Mouse (Mus musculus): ENCODE results near the gene Dctn1.

DNA sequence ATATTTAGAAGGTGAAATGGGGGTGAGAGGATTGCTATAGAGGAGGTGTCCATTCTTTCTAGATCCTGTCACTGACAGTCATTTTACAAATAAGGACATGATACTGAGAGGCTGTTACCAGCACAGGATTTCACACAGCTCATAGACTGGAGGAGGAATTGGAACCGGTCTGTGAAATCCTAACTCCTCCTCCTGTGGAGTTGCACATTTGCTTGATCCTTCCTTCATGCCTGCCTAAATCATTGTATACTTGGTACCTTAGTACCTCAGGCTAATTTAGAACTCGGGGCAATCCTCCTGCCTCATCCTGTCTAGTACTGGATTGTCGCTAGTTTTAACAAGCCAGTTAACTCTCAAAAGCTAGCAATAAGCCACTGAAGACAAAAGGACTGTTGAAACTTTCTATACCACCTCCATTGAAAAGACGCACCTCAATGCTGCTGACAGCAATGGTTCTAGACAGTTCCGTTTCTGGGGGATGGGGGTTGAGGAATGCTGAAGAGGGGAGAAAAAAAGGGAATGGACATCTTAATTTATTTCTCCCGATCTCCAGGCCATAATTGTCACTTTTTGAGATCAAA, 604 bp upstream of the Dctn1 start:
- no peak for TF ChIP-seq CTCF (IDR thresholded peaks at IDR 0.05; ENCODE audit: low read depth)
- no peak for TF ChIP-seq EP300 (IDR thresholded peaks at IDR 0.05; ENCODE audit: low read depth)

Data from liver, embryonic 14.5 days (tissue).